Mouse (Mus musculus) spleen, postnatal 14 days (tissue): Measurements from ENCODE around the gene Sh2d4b.

Experiments
- DNase-seq, 2 experiments: peaks; one replicate each; pipeline ENCODE4 v3.0.0; 2021 to 2022; ENCODE audit warnings: low spot score in 2 of 2

The Sh2d4b gene

GRCm38 (mm10) chr14:40837397-40837796 lies 55.7 kb downstream of the Sh2d4b start:
- no peak for DNase-seq

GRCm38 (mm10) chr14:40830505-40830904 lies 62.6 kb downstream of the Sh2d4b start:
- DNase-seq: no peak

GRCm38 (mm10) chr14:40830094-40830493 lies 63.0 kb downstream of the Sh2d4b start:
- DNase-seq: no peak

GRCm38 (mm10) chr14:40818051-40818450 lies 75.0 kb downstream of the Sh2d4b start:
- no peak for DNase-seq

GRCm38 (mm10) chr14:40816715-40817114 lies 76.4 kb downstream of the Sh2d4b start:
- DNase-seq: no peak

GRCm38 (mm10) chr14:40791606-40792005 lies 101.5 kb downstream of the Sh2d4b start:
- DNase-seq: peak in 1 of 2 experiments; percentile 2

GRCm38 (mm10) chr14:40789110-40789509 lies 104.0 kb downstream of the Sh2d4b start:
- no peak for DNase-seq

- DNase-seq: no peak
Measured at GRCm38 (mm10) chr14:40769097-40770090, 123.7 kb downstream of the Sh2d4b start.
